Mouse (Mus musculus) hindbrain, embryonic 14.5 days (tissue): ENCODE measurements at regions not wholly inside any gene's neighbourhood (a gene's known extent, or its start where the extent isn't known, plus 50 kb on each side); places are given as distances from the start of the nearest gene placed in this dataset.

Experiments
- ATAC-seq: fragments of 200-750 bp; cut with Nextera tagmentation; 2 replicates; pipeline ENCODE4 v1.8.0; 2017; ENCODE audit warnings: moderate number of reproducible peaks, mild to moderate bottlenecking, moderate TSS enrichment, moderate library complexity; ENCODE audit not compliant: low FRiP score
- DNase-seq: peaks from one replicate; pipeline ENCODE4 v3.0.0-alpha.2; 2015; ENCODE audit warnings: low spot score
- H3K27ac ChIP-seq: fragments of 300-500 bp; sonication (generic); 2 replicates; pipeline ENCODE4 v1.5.1; 2014; ENCODE audit warnings: mild to moderate bottlenecking, moderate library complexity
- H3K27me3 ChIP-seq: fragments of 300-500 bp; sonication (generic); 2 replicates; pipeline ENCODE4 v1.6.1; 2014; ENCODE audit warnings: mild to moderate bottlenecking, low read length, mixed read lengths; ENCODE audit not compliant: control insufficient read depth, insufficient read depth
- H3K36me3 ChIP-seq: fragments of 300-500 bp; sonication (generic); replicated peaks from 2 replicates; pipeline ENCODE4 v1.6.1; 2014; ENCODE audit not compliant: control insufficient read depth, insufficient read depth
- H3K4me1 ChIP-seq: fragments of 300-500 bp; sonication (generic); replicated peaks from 2 replicates; pipeline ENCODE4 v1.6.1; 2014; ENCODE audit warnings: antibody characterized with exemption, low read length, mixed read lengths; ENCODE audit not compliant: control insufficient read depth, insufficient read depth
- H3K4me2 ChIP-seq: fragments of 300-500 bp; sonication (generic); replicated peaks from 2 replicates; pipeline ENCODE4 v1.6.1; 2014; ENCODE audit warnings: mild to moderate bottlenecking, moderate library complexity
- H3K4me3 ChIP-seq: fragments of 300-500 bp; sonication (generic); replicated peaks from 2 replicates; pipeline ENCODE4 v1.5.1; 2014; ENCODE audit warnings: mild to moderate bottlenecking, low read length
- H3K9ac ChIP-seq: fragments of 300-500 bp; sonication (generic); 2 replicates; pipeline ENCODE4 v1.6.1; 2014
- H3K9me3 ChIP-seq: fragments of 300-500 bp; sonication (generic); 2 replicates; pipeline ENCODE4 v1.6.1; 2016; ENCODE audit warnings: low read length; ENCODE audit not compliant: control insufficient read depth
- WGBS: fragments of 180-500 bp; shearing (Covaris S2); extraction: QIAGEN DNeasy Blood & Tissue Kit; methylation state at CpG from one replicate; pipeline ENCODE4 v1.1.7; 2014; 5-methylcytosine and 5-hydroxymethylcytosine counted together

- ATAC-seq (peak; percentile 24; the same call in 1 of the 2 replicates), DNase-seq (no peak)
- WGBS: 39% methylated on average over 7 of the region's 7 CpGs
- Histone ChIP-seq H3K4me3 (no peak overlapping the region), H3K27me3 (no peaks in the 10 kb centered on the region), H3K4me2 (no peak overlapping the region), H3K4me1 (no peaks in the 10 kb centered on the region; the same call in 1 of the 2 replicates), H3K36me3 (no peaks in the 10 kb centered on the region), H3K27ac (no peak overlapping the region), H3K9me3 (no peaks in the 10 kb centered on the region), H3K9ac (no peak overlapping the region)
These were observed 109.4 kb upstream of the Gm12830 start for GRCm38 (mm10) chr4:114712005-114712665.

GRCm38 (mm10) chr4:114712921-114713527 lies 108.5 kb upstream of the Gm12830 start:
- H3K4me1 ChIP-seq: no peaks in the 10 kb centered on the region; the same call in 1 of the 2 replicates
- H3K27me3 ChIP-seq: no peaks in the 10 kb centered on the region
- DNase-seq (no peak), ATAC-seq (no peak; the same call in 1 of the 2 replicates)
- WGBS: 72% methylated on average over 4 of the region's 4 CpGs
- no peaks in the 10 kb centered on the region for H3K36me3 ChIP-seq
- no peak overlapping the region for H3K4me3 ChIP-seq
- no peak overlapping the region for H3K4me2 ChIP-seq
- H3K9ac ChIP-seq: no peak overlapping the region
- H3K27ac ChIP-seq: no peak overlapping the region
- peaks cover 5% of the 10 kb centered on the region; the same call in 1 of the 2 replicates for H3K9me3 ChIP-seq

- peaks cover 7% of the 10 kb centered on the region; the same call in 1 of the 2 replicates for H3K9me3 ChIP-seq
These were observed 104.8 kb upstream of the Gm12830 start for GRCm38 (mm10) chr4:114716703-114717102.

GRCm38 (mm10) chr4:114720696-114721095 lies 100.8 kb upstream of the Gm12830 start:
- no peak for DNase-seq
- 73% methylated on average over 3 of the region's 3 CpGs for WGBS
- H3K27ac ChIP-seq: no peak overlapping the region
- no peak overlapping the region for H3K4me2 ChIP-seq
- H3K4me1 ChIP-seq: no peaks in the 10 kb centered on the region
- no peak overlapping the region for H3K4me3 ChIP-seq
- no peak for ATAC-seq
- peaks cover 7% of the 10 kb centered on the region; the same call in 1 of the 2 replicates for H3K9me3 ChIP-seq
- no peaks in the 10 kb centered on the region for H3K27me3 ChIP-seq
- H3K9ac ChIP-seq: no peak overlapping the region
- no peaks in the 10 kb centered on the region for H3K36me3 ChIP-seq

More at GRCm38 (mm10) chr4:114716703-114717102, 104.8 kb upstream of the Gm12830 start:
- no peak overlapping the region for H3K9ac ChIP-seq
- 86% methylated on average over 2 of the region's 2 CpGs for WGBS
- no peak overlapping the region for H3K4me2 ChIP-seq
- DNase-seq: no peak
- H3K4me3 ChIP-seq: no peak overlapping the region
- H3K27ac ChIP-seq: no peak overlapping the region
- no peaks in the 10 kb centered on the region for H3K27me3 ChIP-seq
- H3K36me3 ChIP-seq: no peaks in the 10 kb centered on the region
- H3K4me1 ChIP-seq: no peaks in the 10 kb centered on the region; the same call in 1 of the 2 replicates
- ATAC-seq: no peak

- Histone ChIP-seq H3K4me2 (no peak overlapping the region), H3K9ac (no peak overlapping the region), H3K4me3 (no peak overlapping the region), H3K9me3 (peaks cover 7% of the 10 kb centered on the region; the same call in 1 of the 2 replicates), H3K4me1 (no peaks in the 10 kb centered on the region), H3K27ac (no peak overlapping the region), H3K36me3 (no peaks in the 10 kb centered on the region), H3K27me3 (no peaks in the 10 kb centered on the region)
- ATAC-seq (no peak), DNase-seq (no peak)
- WGBS: 56% methylated on average over 2 of the region's 2 CpGs
These were observed 100.1 kb upstream of the Gm12830 start for GRCm38 (mm10) chr4:114721386-114721785.

GRCm38 (mm10) chr4:114728235-114729000 lies 93.1 kb upstream of the Gm12830 start:
- H3K4me2 ChIP-seq: no peak overlapping the region

GRCm38 (mm10) chr4:114733256-114734004 lies 88.1 kb upstream of the Gm12830 start:
- Histone ChIP-seq H3K36me3 (no peaks in the 10 kb centered on the region), H3K4me3 (no peak overlapping the region), H3K4me2 (no peak overlapping the region), H3K9me3 (no peaks in the 10 kb centered on the region), H3K9ac (no peak overlapping the region), H3K27me3 (no peaks in the 10 kb centered on the region), H3K27ac (no peak overlapping the region), H3K4me1 (no peaks in the 10 kb centered on the region)
- WGBS: 81% methylated on average over 10 of the region's 10 CpGs
- ATAC-seq: no peak
- DNase-seq: no peak

More at GRCm38 (mm10) chr4:114728235-114729000, 93.1 kb upstream of the Gm12830 start:
- DNase-seq (no peak), ATAC-seq (peak; percentile 78; the same call in 1 of the 2 replicates)
- Histone ChIP-seq H3K9me3 (no peaks in the 10 kb centered on the region), H3K27ac (no peak overlapping the region), H3K9ac (no peak overlapping the region), H3K4me1 (no peaks in the 10 kb centered on the region), H3K4me3 (no peak overlapping the region), H3K36me3 (no peaks in the 10 kb centered on the region), H3K27me3 (no peaks in the 10 kb centered on the region)
- WGBS: 43% methylated on average over 11 of the region's 11 CpGs

GRCm38 (mm10) chr4:114738903-114739667 lies 82.4 kb upstream of the Gm12830 start:
- no peaks in the 10 kb centered on the region for H3K4me1 ChIP-seq
- ATAC-seq (no peak), DNase-seq (no peak)
- no peaks in the 10 kb centered on the region for H3K9me3 ChIP-seq
- no peak overlapping the region for H3K9ac ChIP-seq
- H3K36me3 ChIP-seq: no peaks in the 10 kb centered on the region
- H3K4me3 ChIP-seq: no peak overlapping the region
- no peak overlapping the region for H3K27ac ChIP-seq
- no peak overlapping the region for H3K4me2 ChIP-seq
- no peaks in the 10 kb centered on the region for H3K27me3 ChIP-seq
- WGBS: 57% methylated on average over 16 of the region's 16 CpGs
